Mouse (Mus musculus) splenic B cell, adult 2 months (primary cell): ENCODE data around the gene Olfr896-ps1.

Experiments used
- DNase-seq: peaks from one replicate; pipeline ENCODE4 v3.0.0-alpha.2; 2011; ENCODE audit warnings: low read depth, low spot score
- H3K27me3 ChIP-seq: 2 replicates; pipeline ENCODE4 v1.6.1; 2012; ENCODE audit warnings: mild to moderate bottlenecking, low read length, moderate library complexity, mixed read lengths; ENCODE audit not compliant: control insufficient read depth, poor library complexity, insufficient read depth, severe bottlenecking
- H3K36me3 ChIP-seq: 2 replicates; pipeline ENCODE4 v1.6.1; 2012; ENCODE audit warnings: mild to moderate bottlenecking, low read length, moderate library complexity, mixed read lengths; ENCODE audit not compliant: control insufficient read depth, poor library complexity, insufficient read depth, severe bottlenecking

The Olfr896-ps1 gene

GRCm38 (mm10) chr9:38290807-38291206 is at the start of gene Olfr896-ps1:
Gene Olfr896-ps1, plus strand, starts transcription at chr9:38291107.
- Histone ChIP-seq H3K36me3 (no peaks in the 10 kb centered on the region), H3K27me3 (no peaks in the 10 kb centered on the region)
- DNase-seq: no peak

DNA sequence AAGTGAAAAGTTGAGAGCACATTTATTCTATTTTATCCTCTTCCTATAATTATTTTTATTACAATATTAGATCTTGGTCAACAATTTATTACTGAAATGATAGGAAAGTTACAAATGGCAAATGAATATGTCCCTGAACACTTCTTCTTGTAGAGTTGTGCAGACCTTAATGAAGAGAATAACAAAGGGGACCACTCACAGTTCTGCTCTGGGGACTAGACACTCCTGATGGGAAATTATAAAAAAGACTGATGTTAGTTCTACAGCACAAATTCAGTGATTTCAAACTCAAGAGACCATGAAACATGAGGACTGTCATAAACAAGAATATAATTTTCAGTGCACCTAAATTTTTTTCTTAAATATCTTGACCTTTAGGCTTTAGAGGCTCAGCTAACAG is 38.4 kb upstream of the Olfr896-ps1 start, which contains the start of gene Olfr143:
Olfr143 (plus strand) TSS at position 301 of the 400 bp plus-strand sequence.
- no peak for DNase-seq
- H3K36me3 ChIP-seq: no peaks in the 10 kb centered on the region
- H3K27me3 ChIP-seq: no peaks in the 10 kb centered on the region

DNA sequence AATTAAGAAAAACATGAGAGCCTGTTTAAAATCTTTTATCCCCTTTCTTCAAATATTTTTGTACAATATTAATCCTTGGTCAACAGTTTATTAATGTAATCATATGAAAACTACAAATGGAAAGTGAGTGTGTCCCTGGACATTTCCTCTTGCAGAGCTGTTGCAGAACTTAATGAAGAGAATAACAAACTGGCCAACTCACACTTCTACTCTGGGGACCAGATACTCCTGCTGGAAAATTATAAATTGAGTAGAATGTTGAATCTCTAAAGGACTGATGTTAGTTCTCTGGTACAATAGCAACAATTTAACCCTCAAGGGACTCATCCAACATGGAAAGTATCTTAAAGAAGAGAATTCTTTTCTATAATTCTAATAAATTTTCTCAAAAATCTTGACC is 23.4 kb upstream of the Olfr896-ps1 start, which contains the start of gene Olfr895:
Olfr895 (plus strand) TSS at position 301 of the 400 bp plus-strand sequence.
- Histone ChIP-seq H3K36me3 (no peaks in the 10 kb centered on the region), H3K27me3 (no peaks in the 10 kb centered on the region)
- no peak for DNase-seq

- no peaks in the 10 kb centered on the region for H3K27me3 ChIP-seq
- no peaks in the 10 kb centered on the region for H3K36me3 ChIP-seq
- DNase-seq: no peak
Observed at GRCm38 (mm10) chr9:38328760-38329159, 37.9 kb downstream of the Olfr896-ps1 start, which contains the start of gene Olfr25. Gene Olfr25, plus strand, starts transcription at chr9:38329060.
